Mouse (Mus musculus) splenic B cell, adult 2 months (primary cell): Measurements from ENCODE around the gene Sp100.

Experiments
- DNase-seq: peaks from one replicate; pipeline ENCODE4 v3.0.0-alpha.2; 2011; ENCODE audit warnings: low read depth, low spot score
- H3K27me3 ChIP-seq: 2 replicates; pipeline ENCODE4 v1.6.1; 2012; ENCODE audit warnings: mild to moderate bottlenecking, low read length, moderate library complexity, mixed read lengths; ENCODE audit not compliant: control insufficient read depth, poor library complexity, insufficient read depth, severe bottlenecking
- H3K36me3 ChIP-seq: 2 replicates; pipeline ENCODE4 v1.6.1; 2012; ENCODE audit warnings: mild to moderate bottlenecking, low read length, moderate library complexity, mixed read lengths; ENCODE audit not compliant: control insufficient read depth, poor library complexity, insufficient read depth, severe bottlenecking

Sp100 gene

GRCm38 (mm10) chr1:85751494-85751893 is 101.7 kb downstream of the Sp100 start:
- DNase-seq = peak; percentile 75
- H3K36me3 ChIP-seq = no peaks in the 10 kb centered on the region

DNA sequence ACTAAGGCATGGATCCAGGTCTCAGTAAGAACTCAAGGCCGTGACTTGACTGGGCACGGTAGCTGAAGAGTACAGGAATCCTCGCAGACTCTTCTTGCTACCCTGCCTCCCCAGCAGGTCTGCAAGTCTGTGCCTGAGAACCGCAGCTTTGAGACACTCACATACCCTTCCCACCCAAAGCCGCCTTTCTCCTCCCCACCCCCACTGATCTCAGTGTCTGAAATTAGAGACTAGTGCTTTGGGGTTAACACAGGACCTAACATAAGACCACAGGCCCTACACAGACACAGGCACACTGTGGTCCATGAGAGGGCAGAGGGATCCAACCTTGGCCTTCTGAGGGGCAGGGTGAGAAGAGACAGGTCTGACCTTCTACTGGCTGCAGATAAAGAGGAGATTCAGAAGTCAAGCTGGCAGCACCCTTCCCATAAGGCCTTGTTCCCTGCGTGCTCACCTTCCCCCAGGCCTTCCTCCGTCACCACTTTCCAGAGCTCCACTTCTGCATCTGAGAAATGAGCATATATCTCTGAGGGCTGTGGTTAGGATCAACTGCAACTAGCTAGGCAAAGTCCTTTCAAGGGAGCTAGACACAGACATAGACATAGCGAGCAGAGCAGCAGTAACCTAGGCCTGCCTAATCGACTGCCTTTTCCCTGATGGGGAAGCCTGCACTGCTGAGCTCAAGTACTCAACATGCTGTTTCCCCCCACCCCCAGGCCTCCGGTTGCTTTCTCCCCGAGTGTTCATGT is 102.3 kb downstream of the Sp100 start:
- Histone ChIP-seq H3K27me3 (no peaks in the 10 kb centered on the region), H3K36me3 (no peaks in the 10 kb centered on the region)
- DNase-seq = no peak

More at GRCm38 (mm10) chr1:85751494-85751893, 101.7 kb downstream of the Sp100 start:
- H3K27me3 ChIP-seq = no peaks in the 10 kb centered on the region

- no peak for DNase-seq
- no peaks in the 10 kb centered on the region for H3K36me3 ChIP-seq
- no peaks in the 10 kb centered on the region for H3K27me3 ChIP-seq
Observed at GRCm38 (mm10) chr1:85757531-85758230, 107.9 kb downstream of the Sp100 start.

DNA sequence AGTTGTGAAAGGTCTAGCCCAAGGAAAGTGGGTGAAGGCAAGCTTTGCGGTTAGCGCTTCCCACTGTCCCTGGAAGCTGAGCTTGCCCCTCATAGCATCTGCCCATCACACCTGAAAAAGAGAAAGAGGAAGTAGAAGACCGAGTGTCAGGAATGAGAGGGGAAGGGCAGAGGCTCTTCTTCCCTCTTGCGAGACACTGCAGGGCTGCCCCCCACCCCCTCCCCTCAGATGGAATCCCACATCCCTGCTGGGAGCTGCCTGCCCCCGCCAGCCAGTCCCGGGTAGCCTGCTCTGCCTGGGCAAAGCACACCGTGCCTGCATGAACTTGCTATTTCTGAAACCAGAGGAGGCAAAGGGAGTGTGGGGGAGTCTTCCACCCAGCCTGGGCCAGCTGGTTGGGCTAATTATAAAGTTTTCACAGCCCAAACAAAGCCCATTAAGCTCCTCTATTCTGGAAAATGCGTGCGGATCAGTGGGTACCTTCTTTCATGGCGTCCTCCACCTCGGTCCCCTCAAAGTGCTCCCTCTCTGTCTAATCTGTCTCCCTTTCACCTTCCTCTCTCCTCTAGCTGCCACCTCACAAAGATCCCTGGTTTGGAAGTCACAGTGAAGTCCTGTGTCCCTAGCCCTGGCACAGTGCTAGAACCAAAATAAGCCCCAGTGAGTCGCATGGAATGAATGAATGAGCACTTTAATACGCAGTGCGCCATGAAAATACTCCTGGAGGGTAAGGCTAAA is 108.6 kb downstream of the Sp100 start:
- H3K36me3 ChIP-seq = no peaks in the 10 kb centered on the region
- DNase-seq = peak; percentile 27
- H3K27me3 ChIP-seq = no peaks in the 10 kb centered on the region

GRCm38 (mm10) chr1:85758969-85759293 is 109.1 kb downstream of the Sp100 start:
- no peaks in the 10 kb centered on the region for H3K36me3 ChIP-seq
- no peaks in the 10 kb centered on the region for H3K27me3 ChIP-seq
- DNase-seq = no peak
